Mouse (Mus musculus) gonadal fat pad, adult 2 months (tissue): ENCODE data around the gene Hdgfl1. TPM values are rescaled to one million over a fixed set of nuclear protein-coding genes. Genes with fewer than 3 reads are reported as not detected.

ENCODE experiments used
- DNase-seq: peaks from one replicate; pipeline ENCODE4 v3.0.0-alpha.2; 2012; ENCODE audit warnings: low read depth
- polyA plus RNA-seq: library from polyadenylated mRNA; depleted of rRNA; stranded (reverse); fragments of >200 nt; gene quantifications from 2 replicates; pipeline ENCODE4 v1.2.3, GENCODE M21; 2012; rRNA removed

Hdgfl1 gene
- polyA plus RNA-seq: 0.15 and 0.66 TPM in 2 replicates

- no peak for DNase-seq
Observed at GRCm38 (mm10) chr13:26769955-26770354, at the start of gene Hdgfl1. Gene Hdgfl1, minus strand, starts transcription at chr13:26770165.

GRCm38 (mm10) chr13:26795460-26795859, 25.5 kb upstream of the Hdgfl1 start:
- DNase-seq: no peak

DNA sequence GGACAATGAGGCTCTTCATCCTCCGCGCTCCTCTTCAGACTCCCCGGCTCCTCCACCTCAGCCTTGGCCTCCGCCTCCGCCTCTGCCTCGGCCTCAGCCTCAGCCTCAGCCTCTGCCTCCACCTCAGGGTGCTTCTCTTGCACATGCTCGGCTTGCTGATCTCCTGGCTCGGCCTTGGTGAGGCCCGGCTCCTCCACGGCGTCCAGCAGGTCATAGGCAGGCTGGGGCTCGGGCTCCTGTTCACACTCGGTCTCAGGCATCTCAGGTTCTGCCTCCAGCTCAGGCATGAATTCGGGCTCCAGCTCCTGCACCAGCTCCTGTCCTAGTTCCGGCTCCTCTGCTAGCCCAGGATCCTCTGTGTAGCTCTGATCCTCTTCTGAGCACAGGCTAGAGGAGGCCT, 541 bp downstream of the Hdgfl1 start:
- no peak for DNase-seq

GRCm38 (mm10) chr13:26761966-26762803, 7.8 kb downstream of the Hdgfl1 start:
- DNase-seq: no peak

DNA sequence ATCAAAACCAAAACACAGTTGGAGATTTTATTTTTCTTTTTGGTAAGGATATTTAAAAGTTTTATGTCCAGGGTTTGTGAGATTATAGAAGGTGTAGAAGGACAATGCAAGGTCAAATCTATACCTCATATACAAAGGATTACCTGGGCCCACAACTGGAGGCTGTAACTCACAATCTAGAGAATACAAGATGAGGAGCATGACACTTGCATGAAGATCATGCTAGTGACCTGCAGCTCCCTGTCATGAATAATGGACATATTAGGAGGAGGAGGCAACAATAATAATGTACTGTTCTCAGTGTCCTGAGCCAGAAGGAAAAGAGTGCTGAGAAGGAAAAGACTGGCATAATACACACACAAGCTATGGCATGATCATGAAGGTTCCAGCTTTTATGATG, 17.1 kb downstream of the Hdgfl1 start:
- no peak for DNase-seq

DNA sequence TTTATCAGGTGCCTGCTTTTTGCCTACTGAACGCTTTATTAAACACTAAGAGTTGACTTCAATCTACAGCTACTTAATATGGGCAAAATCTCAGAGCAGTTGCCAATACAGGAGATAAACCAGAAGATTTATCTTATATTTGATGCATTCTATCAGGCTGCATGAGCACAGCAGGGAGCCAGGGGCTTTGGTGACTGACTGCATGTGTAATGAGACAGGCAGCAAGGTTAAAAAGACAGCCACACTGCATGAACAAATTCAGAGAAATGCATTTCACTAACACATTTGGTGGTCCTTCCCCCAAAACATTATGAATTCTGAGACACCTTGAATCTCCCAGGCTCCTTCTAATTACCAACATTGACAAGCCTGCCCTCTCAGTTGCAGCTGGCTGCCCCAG, 17.6 kb downstream of the Hdgfl1 start:
- no peak for DNase-seq

DNA sequence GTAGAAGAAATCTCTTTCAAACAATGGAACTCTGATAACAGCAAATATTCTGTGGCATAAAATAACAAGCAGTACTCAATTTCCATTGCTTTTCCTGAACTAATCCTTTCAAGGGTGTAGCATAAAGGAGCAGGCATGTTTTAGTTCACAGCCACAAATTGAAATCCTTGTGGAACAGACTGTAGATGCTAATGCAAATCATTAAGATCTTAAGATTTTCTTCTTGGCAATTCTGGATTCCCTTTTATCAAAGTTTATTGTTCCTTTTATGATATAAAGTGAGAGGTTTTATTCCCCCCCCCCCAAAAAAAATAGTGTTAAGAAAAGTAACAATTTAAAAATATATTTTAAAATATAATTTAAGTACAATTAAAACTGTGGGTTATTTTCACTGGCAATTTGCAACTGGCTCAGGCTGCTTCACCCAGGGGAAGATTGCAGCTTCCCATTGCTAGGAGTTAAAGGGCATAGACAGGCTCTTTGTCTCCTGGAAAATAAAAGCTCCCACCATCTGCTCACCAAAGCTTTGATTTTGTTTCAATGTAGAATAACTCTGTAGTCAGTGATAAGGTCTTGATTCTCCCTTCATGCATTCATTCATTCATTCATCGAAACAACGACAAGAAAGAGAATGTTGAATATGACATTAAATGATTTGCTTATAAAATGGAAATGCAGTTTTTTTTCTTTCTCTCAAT, 24.1 kb downstream of the Hdgfl1 start:
- no peak for DNase-seq

DNA sequence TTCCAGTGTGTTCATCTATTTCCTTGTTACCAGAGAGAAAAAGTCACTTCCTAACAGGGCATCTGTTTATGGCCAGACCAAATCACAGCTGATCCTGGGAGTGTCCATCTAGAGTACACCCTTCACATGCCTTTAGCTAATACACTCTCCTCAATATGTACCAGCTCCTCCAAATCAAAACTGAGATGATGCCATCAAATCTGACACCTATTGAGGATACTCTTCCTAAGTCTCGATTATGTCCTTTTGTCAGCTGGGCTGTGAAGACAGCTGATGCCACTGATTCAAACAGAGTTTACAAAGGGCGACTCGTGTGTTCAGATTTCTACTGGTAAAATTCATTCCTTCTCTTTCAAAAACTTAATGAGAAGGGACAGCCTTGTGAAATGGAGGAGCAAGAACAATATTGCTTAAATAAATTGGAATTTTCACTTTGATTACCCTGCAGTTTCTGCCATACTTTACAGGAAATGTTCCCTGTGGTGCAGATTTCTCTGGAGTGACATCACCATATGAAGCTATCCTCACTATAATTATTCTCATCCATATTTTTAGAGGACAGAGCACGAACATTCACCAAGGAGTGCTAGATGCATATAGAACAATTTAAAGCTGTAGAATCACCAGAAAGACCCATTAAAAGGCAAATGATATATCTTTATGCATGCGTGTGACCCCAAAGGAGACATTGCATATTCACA, 24.8 kb downstream of the Hdgfl1 start:
- no peak for DNase-seq

GRCm38 (mm10) chr13:26744068-26744467, 25.9 kb downstream of the Hdgfl1 start:
- no peak for DNase-seq

DNA sequence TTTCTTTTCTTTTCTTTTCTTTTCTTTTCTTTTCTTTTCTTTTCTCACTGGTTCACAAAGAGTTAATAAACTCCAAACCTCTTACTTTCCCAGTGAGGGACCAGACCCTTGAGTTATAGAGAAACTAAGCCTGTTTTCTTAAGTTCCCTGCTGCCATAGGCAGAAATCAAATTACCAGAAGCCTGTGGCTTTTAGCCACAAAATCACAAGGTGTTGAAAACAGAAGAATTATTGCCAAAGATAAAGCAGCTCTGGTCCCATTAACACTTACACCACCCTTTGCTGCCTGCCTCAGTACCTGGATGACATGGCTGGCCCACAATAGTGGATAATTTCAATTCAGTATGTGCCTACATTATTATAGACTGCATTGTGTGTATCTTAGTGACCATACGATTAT, 35.0 kb downstream of the Hdgfl1 start:
- no peak for DNase-seq

DNA sequence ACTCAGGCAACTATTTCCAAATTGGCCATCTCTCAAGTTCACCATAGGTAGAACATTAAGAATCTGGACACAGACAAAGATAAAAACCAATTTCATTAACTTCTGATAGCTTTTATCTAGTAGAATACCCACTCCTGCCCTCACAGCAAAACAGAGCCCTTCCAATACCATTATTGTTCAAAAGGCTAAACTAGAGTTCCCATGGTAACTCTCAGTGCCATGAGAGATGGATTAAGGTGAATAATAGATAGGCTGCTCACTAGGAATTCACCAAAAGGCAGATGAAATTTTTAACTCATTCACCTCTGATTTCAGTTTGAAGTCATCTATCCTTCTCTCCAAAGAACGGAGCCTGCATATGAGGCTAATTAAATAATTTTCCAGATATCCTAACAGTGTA, 45.7 kb downstream of the Hdgfl1 start:
- DNase-seq: no peak

DNA sequence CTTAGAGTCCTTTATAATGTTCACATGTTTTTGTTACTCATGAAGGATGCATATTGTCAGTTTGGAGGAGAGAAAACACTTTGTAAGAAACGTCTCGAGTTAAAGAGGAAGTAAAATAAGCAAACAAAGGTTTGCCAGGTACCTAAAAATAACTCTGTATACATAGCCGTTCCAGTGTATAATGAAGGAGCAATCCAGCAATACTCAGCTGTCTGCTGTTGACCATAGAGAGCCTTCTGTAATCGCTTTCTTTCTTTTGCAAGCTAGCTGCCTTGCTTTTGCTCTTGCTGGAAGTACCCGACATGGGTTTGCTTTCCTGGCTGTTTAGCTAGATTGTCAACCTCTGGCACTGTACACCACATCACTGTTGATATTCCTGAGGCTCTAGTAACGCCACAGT, 48.6 kb downstream of the Hdgfl1 start:
- DNase-seq: no peak

DNA sequence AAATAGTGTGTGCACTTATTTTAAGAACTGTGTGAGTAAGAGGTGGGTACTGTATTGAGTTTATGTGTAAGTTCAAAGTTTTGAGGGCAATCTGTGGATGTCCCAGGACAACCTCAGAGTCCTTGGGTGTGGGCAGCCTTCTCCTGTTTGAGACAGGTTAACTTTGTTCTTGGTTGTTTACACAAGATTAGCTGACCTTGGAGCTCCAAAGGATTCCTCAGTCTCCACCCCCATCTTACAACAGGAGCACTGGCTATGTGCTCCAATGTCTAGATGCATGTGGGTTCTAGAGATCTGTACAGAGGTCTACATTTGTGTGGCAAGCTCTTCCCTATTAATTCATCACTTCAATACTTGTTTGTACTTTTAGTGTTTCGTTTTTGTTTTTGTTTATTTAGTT, 49.0 kb downstream of the Hdgfl1 start:
- no peak for DNase-seq

DNA sequence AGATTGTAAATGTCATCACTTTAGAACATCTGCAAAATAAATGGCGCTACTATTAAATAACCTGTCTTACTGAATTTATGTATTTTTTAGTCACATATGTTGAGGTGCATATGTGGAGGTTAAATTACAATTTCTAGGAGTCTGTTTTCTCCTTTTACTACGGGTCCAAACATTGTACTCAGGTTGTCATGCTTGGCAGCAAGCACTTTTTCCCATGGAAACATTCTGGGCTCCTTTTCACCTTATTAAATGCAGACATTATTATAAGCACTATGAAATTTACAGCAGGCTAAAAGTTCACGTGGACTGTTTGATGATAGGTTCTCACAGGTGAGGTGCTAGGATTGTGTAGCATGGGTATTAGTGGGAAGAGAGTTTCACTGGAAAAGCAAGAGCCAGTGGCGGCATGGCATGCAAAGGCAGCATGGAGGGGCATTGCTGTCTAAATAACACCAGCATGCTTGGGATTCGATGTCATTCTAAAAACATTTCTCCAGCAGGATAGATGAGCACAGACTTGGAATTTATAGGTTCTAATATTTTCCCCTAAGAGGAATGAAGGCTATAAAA, 50.7 kb downstream of the Hdgfl1 start:
- DNase-seq: no peak
